Mouse (Mus musculus): ENCODE data around the gene Mgme1.

DNA sequence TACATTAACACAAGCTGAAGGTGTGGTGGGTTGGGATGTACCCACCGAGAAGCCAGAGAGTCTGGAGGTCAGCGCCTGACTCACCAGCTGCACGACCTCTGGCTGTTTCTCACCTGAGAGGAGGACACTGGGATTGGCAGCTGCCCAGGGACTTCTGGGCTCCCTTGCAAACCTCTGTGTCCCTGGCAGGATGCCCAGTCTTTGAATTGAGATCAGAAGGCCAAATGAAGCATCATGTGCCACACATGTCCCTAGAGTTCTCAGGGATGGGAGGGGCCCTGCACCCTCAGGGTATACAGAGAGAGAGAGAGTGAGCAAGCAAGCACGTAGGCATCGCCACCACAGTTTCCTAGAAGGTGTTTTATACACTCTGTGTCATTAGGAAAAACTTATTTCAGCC is 9.3 kb downstream of the Mgme1 start:
- TF ChIP-seq CHD2 (IDR thresholded peaks at IDR 0.05; ENCODE audit: low read length) (no peak), CHD1 (IDR thresholded peaks at IDR 0.05; ENCODE audit: low read depth, low read length) (no peak), MAFK (IDR thresholded peaks at IDR 0.05; ENCODE audit: insufficient replicate concordance, low read length) (no peak), USF1 (IDR thresholded peaks at IDR 0.05; ENCODE audit: low read depth, low read length) (no peak), CTCF (conservative IDR thresholded peaks at IDR 0.05 in 1 of 2, IDR thresholded peaks at IDR 0.05 in 1 of 2; ENCODE audit: low read depth in 2 of 2, low read length in 2 of 2) (no peak), ETS1 (conservative IDR thresholded peaks at IDR 0.05; ENCODE audit: low read depth, low read length) (no peak), POLR2A (IDR thresholded peaks at IDR 0.05; ENCODE audit: low read depth, low read length) (no peak), UBTF (IDR thresholded peaks at IDR 0.05; ENCODE audit: low read depth, low read length) (no peak), RCOR1 (conservative IDR thresholded peaks at IDR 0.05; ENCODE audit: low read depth, low read length) (no peak)
